Mouse (Mus musculus): ENCODE measurements around the gene Psmd4.

DNA sequence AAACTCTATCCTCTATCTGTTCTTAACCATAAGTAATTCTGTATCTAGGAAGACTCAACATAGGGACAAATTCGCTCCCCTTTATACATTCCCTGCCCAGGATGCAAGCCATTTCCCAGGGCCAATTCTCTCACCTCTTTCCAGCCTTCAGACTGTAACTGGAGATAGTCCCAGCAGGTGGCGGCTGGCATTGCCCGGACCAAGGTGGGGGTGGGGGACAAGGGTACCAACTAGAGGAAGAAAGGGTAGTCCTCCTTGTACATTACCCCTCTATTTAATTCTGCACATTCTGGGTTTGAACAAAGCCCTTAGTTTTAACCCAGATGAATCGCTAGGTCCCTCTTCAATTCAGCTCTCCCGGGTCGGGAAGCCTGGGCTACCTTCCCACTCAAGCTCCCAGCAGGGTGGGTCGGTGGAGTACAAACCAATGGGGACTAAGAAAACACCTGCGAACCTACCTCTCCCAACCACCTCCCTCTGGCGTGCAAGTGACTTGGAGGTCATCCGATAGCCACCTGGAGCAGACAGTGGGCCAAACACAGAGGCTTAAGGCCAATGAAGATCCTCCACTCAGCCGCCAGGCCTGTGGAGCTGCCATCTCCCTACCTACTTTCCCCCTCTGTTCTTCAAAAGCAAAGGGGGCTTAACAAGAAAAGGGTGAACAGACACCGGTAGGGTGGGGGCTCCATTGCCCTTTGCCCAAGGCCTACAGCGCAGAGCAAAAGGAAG, 28.6 kb downstream of the Psmd4 start:
- no peak for TF ChIP-seq MAX (IDR thresholded peaks at IDR 0.05; ENCODE audit: low read depth)
- TF ChIP-seq TCF12 (IDR thresholded peaks at IDR 0.05; ENCODE audit: insufficient read depth, poor library complexity, severe bottlenecking): no peak
- no peak for TF ChIP-seq POLR2A (IDR thresholded peaks at IDR 0.05; ENCODE audit: insufficient read length, low read depth)
- no peak for TF ChIP-seq MYOG (IDR thresholded peaks at IDR 0.05; ENCODE audit: control insufficient read depth in 1 of 3, insufficient read depth in 1 of 3, insufficient read length in 2 of 3, low read depth in 2 of 3)
- peak in 1 of 3 experiments; percentile 8 for TF ChIP-seq MYOD1 (IDR thresholded peaks at IDR 0.05; ENCODE audit: control insufficient read depth in 1 of 3, insufficient read length in 2 of 3, low read depth in 2 of 3)
- TF ChIP-seq E2F4 (IDR thresholded peaks at IDR 0.05; ENCODE audit: insufficient read depth): no peak
- TF ChIP-seq CEBPB (IDR thresholded peaks at IDR 0.05; ENCODE audit: insufficient read depth, poor library complexity, severe bottlenecking): no peak
- no peak for TF ChIP-seq USF1 (IDR thresholded peaks at IDR 0.05; ENCODE audit: low read depth)
- TF ChIP-seq POLR2AphosphoS2 (IDR thresholded peaks at IDR 0.05; ENCODE audit: insufficient read length, low read depth): no peak
